Mouse (Mus musculus) layer of hippocampus, postnatal 14 days (tissue): ENCODE data around the gene Ccnc. TPM values are rescaled to one million over a fixed set of nuclear protein-coding genes. Genes with fewer than 3 reads are reported as not detected.

Source experiments
- DNase-seq, 2 experiments: peaks; one replicate each; pipeline ENCODE4 v3.0.0; 2021 to 2022; ENCODE audit warnings: low spot score in 2 of 2, mixed read lengths in 1 of 2
- total RNA-seq, 2 experiments: library from RNA; stranded (reverse); gene quantifications; 2 replicates each; pipeline ENCODE4 v1.2.3; 2021

The Ccnc gene
- total RNA-seq, 2 experiments from 2014 or later, result 39.6 to 45.4 TPM

- peak; percentile 35 to 70 for DNase-seq
Measured at GRCm38 (mm10) chr4:21793631-21794030, 66.1 kb downstream of the Ccnc start.

GRCm38 (mm10) chr4:21801013-21801412 is 73.5 kb downstream of the Ccnc start:
- DNase-seq, result no peak

- DNase-seq, result no peak
Measured at GRCm38 (mm10) chr4:21801620-21802019, 74.1 kb downstream of the Ccnc start.

GRCm38 (mm10) chr4:21807204-21807603 is 79.7 kb downstream of the Ccnc start:
- DNase-seq, result no peak

Other genes with a start within 250 kb of the Ccnc start
- gene Prdm13, start 41.7 kb upstream of the Ccnc start, total RNA-seq, result not detected
- 10 to 100 TPM; 38.5 to 48.3 TPM for gene Usp45, start 39.5 kb downstream of the Ccnc start, total RNA-seq
- 10 to 100 TPM; 20.6 to 23.0 TPM for gene Tstd3, start 39.5 kb downstream of the Ccnc start, total RNA-seq
- gene Pnisr, start 119.9 kb downstream of the Ccnc start, total RNA-seq, result 100 to 1,000 TPM; 181 to 183 TPM
- gene Coq3, start 152.0 kb downstream of the Ccnc start, total RNA-seq, result 10 to 100 TPM; 13.9 to 14.0 TPM
- gene Faxc, start 203.6 kb downstream of the Ccnc start, total RNA-seq, result 10 to 100 TPM; 69.5 to 76.2 TPM